Mouse (Mus musculus) G1E (cell line): ENCODE results near the gene Prrx2.

Source experiments
- CTCF ChIP-seq: IDR thresholded peaks from 2 replicates; pipeline ENCODE4 v1.5.1; 2012; ENCODE audit warnings: low read depth, low read length, inconsistent platforms, mixed read lengths
- GATA1 ChIP-seq: IDR thresholded peaks from 2 replicates; pipeline ENCODE4 v1.6.1; 2012; ENCODE audit warnings: borderline replicate concordance, low read length, inconsistent platforms, mixed read lengths
- GATA2 ChIP-seq: IDR thresholded peaks from 2 replicates; pipeline ENCODE4 v1.6.1; 2012; ENCODE audit warnings: low read depth, low read length, inconsistent platforms, borderline replicate concordance

- no peak for TF ChIP-seq GATA1
- TF ChIP-seq CTCF: no peak
- no peak for TF ChIP-seq GATA2
Observed at GRCm38 (mm10) chr2:30897291-30897690, 62.5 kb downstream of the Prrx2 start.
